Mouse (Mus musculus): Measurements from ENCODE around the gene Arsb.

GRCm38 (mm10) chr13:93914206-93914605 lies 142.8 kb downstream of the Arsb start:
- TF ChIP-seq CTCF (IDR thresholded peaks at IDR 0.05; ENCODE audit: control insufficient read depth, insufficient read depth, insufficient read length) (no peak), USF1 (IDR thresholded peaks at IDR 0.05; ENCODE audit: low read depth) (no peak), MYOG (IDR thresholded peaks at IDR 0.05; ENCODE audit: control insufficient read depth, extremely low read depth, insufficient read length) (no peak), MAX (IDR thresholded peaks at IDR 0.05) (no peak), MYOD1 (IDR thresholded peaks at IDR 0.05; ENCODE audit: control insufficient read depth, insufficient read length, low read depth) (no peak), FOSL1 (IDR thresholded peaks at IDR 0.05; ENCODE audit: insufficient read depth, low read length, poor library complexity, severe bottlenecking) (no peak), CEBPB (IDR thresholded peaks at IDR 0.05; ENCODE audit: low read depth) (no peak)
